Comparison of ENCODE assay signal across 15 mouse cellular contexts in genomic region chr4:140217934-140218333, GRCm38 (mm10). TPM values are rescaled to one million over a fixed set of nuclear protein-coding genes. Genes with fewer than 3 reads are reported as not detected.
DNase-seq lines count a peak whose midpoint lies in the region; ATAC-seq lines count a peak whose summit lies in the region.
"Had no signal": no experiment of that assay in that cellular context is flagged by ENCODE, and none has a peak within 500 bp of the region (broad histone marks: within the 10 kb centered on the region; RNA-seq: fewer than 3 reads in every experiment).

No protein-coding gene starts in this region.

- peak overlapping the region; percentile 78 for H3K27ac ChIP-seq in forebrain, embryonic 16.5 days (ENCODE audit: low read length)
- H3K27ac ChIP-seq in midbrain, embryonic 10.5 days (replicated peaks): peak overlapping the region; percentile 82
- no peak overlapping the region for H3K27ac ChIP-seq in neural tube, embryonic 14.5 days (ENCODE audit: low read depth, low read length)
- no peak overlapping the region for H3K27ac ChIP-seq in liver, embryonic 12.5 days
- H3K27ac ChIP-seq: liver, embryonic 13.5 days had no signal

- H3K4me2 ChIP-seq in forebrain, embryonic 16.5 days (ENCODE audit: low read length): no peak overlapping the region
- no peak overlapping the region for H3K4me2 ChIP-seq in neural tube, embryonic 14.5 days (ENCODE audit: low read depth, low read length)
- H3K4me2 ChIP-seq in liver, embryonic 12.5 days: no peak overlapping the region
- H3K4me2 ChIP-seq: liver, embryonic 13.5 days had no signal

- intact Hi-C loops in heart, postnatal 25 days (cut with DNase I): no loop called here

- ATAC-seq in forebrain, embryonic 16.5 days: peak; percentile 32; the same call in 1 of the 2 replicates
- ATAC-seq in neural tube, embryonic 14.5 days (ENCODE audit: low read depth): peak; percentile 37; the same call in 1 of the 2 replicates
- no peak for ATAC-seq in liver, embryonic 12.5 days

- peak; percentile 75 for DNase-seq in retina, postnatal 1 day
- no peak for DNase-seq in retina, embryonic 14.5 days (ENCODE audit: low spot score)
- no peak for DNase-seq in midbrain, embryonic 10.5 days (ENCODE audit: low spot score)
- no peak for DNase-seq in lung, postnatal 10 days
- no peak for DNase-seq in heart, postnatal 25 days (ENCODE audit: low spot score)
- DNase-seq: adrenal gland, postnatal 25 days; heart, adult 18-20 months; kidney, adult 8-10 months; liver, embryonic 13.5 days; lung, postnatal 36 days had no signal

- H3K4me3 ChIP-seq in forebrain, embryonic 16.5 days (replicated peaks; ENCODE audit: low read length): no peak overlapping the region
- no peak overlapping the region for H3K4me3 ChIP-seq in midbrain, embryonic 10.5 days
- H3K4me3 ChIP-seq in neural tube, embryonic 14.5 days (ENCODE audit: low read depth, low read length): no peak overlapping the region
- H3K4me3 ChIP-seq in liver, embryonic 12.5 days: no peak overlapping the region
- H3K4me3 ChIP-seq: liver, embryonic 13.5 days had no signal

- 23% methylated on average over 8 of the region's 8 CpGs for WGBS in forebrain, embryonic 16.5 days
- 84% methylated on average over 8 of the region's 8 CpGs for WGBS in midbrain, embryonic 10.5 days
- 40% methylated on average over 8 of the region's 8 CpGs for WGBS in neural tube, embryonic 14.5 days
- 76% methylated on average over 8 of the region's 8 CpGs for WGBS in liver, embryonic 12.5 days (ENCODE audit: insufficient replicate concordance)

- no peaks in the 10 kb centered on the region for H3K36me3 ChIP-seq in forebrain, embryonic 16.5 days (ENCODE audit: control insufficient read depth, insufficient read depth)
- no peaks in the 10 kb centered on the region for H3K36me3 ChIP-seq in midbrain, embryonic 10.5 days
- no peaks in the 10 kb centered on the region for H3K36me3 ChIP-seq in neural tube, embryonic 14.5 days (ENCODE audit: control insufficient read depth, insufficient read depth, low read length)
- H3K36me3 ChIP-seq in liver, embryonic 12.5 days: no peaks in the 10 kb centered on the region
- H3K36me3 ChIP-seq: G1E; liver, embryonic 13.5 days had no signal

- H3K27me3 ChIP-seq in forebrain, embryonic 16.5 days (replicated peaks; ENCODE audit: control insufficient read depth, insufficient read depth, low read length): no peaks in the 10 kb centered on the region
- H3K27me3 ChIP-seq in midbrain, embryonic 10.5 days (ENCODE audit: low read depth, poor library complexity, severe bottlenecking): peaks cover 83% of the 10 kb centered on the region
- no peaks in the 10 kb centered on the region for H3K27me3 ChIP-seq in neural tube, embryonic 14.5 days (ENCODE audit: control insufficient read depth, insufficient read depth, low read length)
- H3K27me3 ChIP-seq in liver, embryonic 12.5 days (replicated peaks): peaks cover 27% of the 10 kb centered on the region; the same call in 1 of the 2 replicates

- H3K4me1 ChIP-seq in forebrain, embryonic 16.5 days (replicated peaks; ENCODE audit: control insufficient read depth, insufficient read depth, low read length): peaks cover 44% of the 10 kb centered on the region
- H3K4me1 ChIP-seq in midbrain, embryonic 10.5 days: peaks cover 79% of the 10 kb centered on the region
- H3K4me1 ChIP-seq in neural tube, embryonic 14.5 days (ENCODE audit: control insufficient read depth, insufficient read depth, low read length): peaks cover 31% of the 10 kb centered on the region
- H3K4me1 ChIP-seq in liver, embryonic 12.5 days: no peaks in the 10 kb centered on the region
- H3K4me1 ChIP-seq: liver, embryonic 13.5 days had no signal

- peak overlapping the region; percentile 12; the same call in 1 of the 2 replicates for H3K9ac ChIP-seq in forebrain, embryonic 16.5 days (replicated peaks; ENCODE audit: low read depth, low read length)
- H3K9ac ChIP-seq in neural tube, embryonic 14.5 days (replicated peaks; ENCODE audit: low read depth, low read length): no peak overlapping the region
- H3K9ac ChIP-seq in liver, embryonic 12.5 days: no peak overlapping the region
- H3K9ac ChIP-seq: liver, embryonic 13.5 days had no signal

- no peaks in the 10 kb centered on the region for H3K9me3 ChIP-seq in forebrain, embryonic 16.5 days (ENCODE audit: control insufficient read depth, low read length)
- no peaks in the 10 kb centered on the region for H3K9me3 ChIP-seq in midbrain, embryonic 10.5 days (replicated peaks)
- no peaks in the 10 kb centered on the region for H3K9me3 ChIP-seq in neural tube, embryonic 14.5 days (ENCODE audit: control insufficient read depth, low read length)
- H3K9me3 ChIP-seq in liver, embryonic 12.5 days (replicated peaks): no peaks in the 10 kb centered on the region
- H3K9me3 ChIP-seq: liver, embryonic 13.5 days had no signal

RNA-seq across cellular contexts. Expression of gene Igsf21, which starts 28.6 kb away (rescaled TPM):
- polyA plus RNA-seq in forebrain, embryonic 16.5 days (2015; fragmentation: Nextera tagmentation; extraction: Ambion mirVana): 46.8 and 50.9 TPM in 2 replicates
- polyA plus RNA-seq in midbrain, embryonic 10.5 days (2016; fragmentation: Nextera tagmentation; extraction: Ambion mirVana): 9.5 and 19.8 TPM in 2 replicates
- polyA plus RNA-seq in neural tube, embryonic 14.5 days (2014; fragmentation: Nextera tagmentation; extraction: Ambion mirVana): 77.0 and 95.1 TPM in 2 replicates
- 0.08 and 0.10 TPM in 2 replicates for polyA plus RNA-seq in liver, embryonic 12.5 days (2016; fragmentation: Nextera tagmentation; extraction: Ambion mirVana)
- under 1 TPM; 0.21 to 0.25 TPM for total RNA-seq in heart, postnatal 25 days (2021)
- total RNA-seq: G1E; monocyte, adult 5-6 weeks had no signal
- polyA plus RNA-seq: G1E had no signal

Comparison
In these comparisons a context has a peak if more than half of its experiments do, and no peak if none do; other contexts are left out.
1. H3K27ac ChIP-seq: peak in forebrain, embryonic 16.5 days (single experiment) and midbrain, embryonic 10.5 days (single experiment); none in neural tube, embryonic 14.5 days (single experiment) and liver, embryonic 12.5 days (single experiment).